Mouse (Mus musculus) MEL (cell line): ENCODE results near the gene BC029722. TPM values are rescaled to one million over a fixed set of nuclear protein-coding genes. Genes with fewer than 3 reads are reported as not detected.

Experiments used
- DNase-seq: peaks from one replicate; pipeline ENCODE4 v3.0.0; 2011; ENCODE audit warnings: low read depth, low spot score
- H3K27ac ChIP-seq: 2 replicates; pipeline ENCODE4 v1.5.1; 2012; ENCODE audit warnings: low read depth, mild to moderate bottlenecking, control low read depth, low read length, moderate library complexity; ENCODE audit not compliant: control insufficient read depth
- H3K27me3 ChIP-seq, 2 experiments: fragments of 150-350 bp in 1 of 2; sonication (generic) in 1 of 2; 2 replicates each; pipeline ENCODE4 v1.6.1; 2012; ENCODE audit warnings: low read length in 2 of 2, mild to moderate bottlenecking in 2 of 2, improper control_type of control experiment in 1 of 2, moderate library complexity in 1 of 2; ENCODE audit not compliant: insufficient read depth in 2 of 2, control insufficient read depth in 1 of 2
- H3K36me3 ChIP-seq, 2 experiments: 2 replicates each; pipeline ENCODE4 v1.6.1; 2012 to 2014; ENCODE audit warnings: low read length in 2 of 2, improper control_type of control experiment in 1 of 2, inconsistent platforms in 1 of 2, mild to moderate bottlenecking in 1 of 2; ENCODE audit not compliant: insufficient read depth in 2 of 2, control insufficient read depth in 1 of 2
- H3K4me1 ChIP-seq, 2 experiments: fragments of 150-350 bp in 1 of 2; sonication (generic) in 1 of 2; 2 replicates each; pipeline ENCODE4 v1.6.1; 2012; ENCODE audit warnings: low read length in 2 of 2, improper control_type of control experiment in 1 of 2, mild to moderate bottlenecking in 1 of 2; ENCODE audit not compliant: insufficient read depth in 2 of 2, control insufficient read depth in 1 of 2
- H3K4me3 ChIP-seq, 2 experiments: fragments of 150-350 bp in 1 of 2; sonication (generic) in 1 of 2; 2 replicates each; pipeline ENCODE4 v1.5.1; 2012; ENCODE audit warnings: low read depth in 2 of 2, low read length in 2 of 2, mild to moderate bottlenecking in 2 of 2, moderate library complexity in 2 of 2, control low read depth in 1 of 2, improper control_type of control experiment in 1 of 2; ENCODE audit not compliant: control insufficient read depth in 1 of 2, insufficient read depth in 1 of 2
- H3K79me2 ChIP-seq: 2 replicates; pipeline ENCODE4 v1.6.1; 2012; ENCODE audit warnings: mild to moderate bottlenecking, low read length, moderate library complexity; ENCODE audit not compliant: control insufficient read depth, poor library complexity, insufficient read depth
- H3K9ac ChIP-seq: 2 replicates; pipeline ENCODE4 v1.6.1; 2012; ENCODE audit warnings: low read depth, mild to moderate bottlenecking, control low read depth, low read length, moderate library complexity; ENCODE audit not compliant: control insufficient read depth, poor library complexity, severe bottlenecking
- H3K9me3 ChIP-seq: fragments of 150-350 bp; sonication (generic); replicated peaks from 2 replicates; pipeline ENCODE4 v1.6.1; 2012; ENCODE audit warnings: mild to moderate bottlenecking, low read length, improper control_type of control experiment, moderate library complexity; ENCODE audit not compliant: insufficient read depth
- CHD1 ChIP-seq: IDR thresholded peaks from 2 replicates; pipeline ENCODE4 v1.6.1; 2012; ENCODE audit warnings: low read depth, mild to moderate bottlenecking, inconsistent platforms, low read length, improper control_type of control experiment
- CHD2 ChIP-seq: IDR thresholded peaks from 2 replicates; pipeline ENCODE4 v1.6.1; 2011; ENCODE audit warnings: low read length, improper control_type of control experiment
- E2F4 ChIP-seq: IDR thresholded peaks from 2 replicates; pipeline ENCODE4 v1.6.1; 2011; ENCODE audit warnings: low read depth, low read length, improper control_type of control experiment, borderline replicate concordance
- ELF1 ChIP-seq: IDR thresholded peaks from 2 replicates; pipeline ENCODE4 v1.6.1; 2014; ENCODE audit warnings: low read depth, mild to moderate bottlenecking, inconsistent platforms, low read length, improper control_type of control experiment, moderate library complexity
- EP300 ChIP-seq, 2 experiments: IDR thresholded peaks; 2 replicates each; pipeline ENCODE4 v1.6.1; 2011; ENCODE audit warnings: improper control_type of control experiment in 2 of 2, low read length in 2 of 2, low read depth in 1 of 2, mild to moderate bottlenecking in 1 of 2
- ETS1 ChIP-seq: IDR thresholded peaks from 2 replicates; pipeline ENCODE4 v1.6.1; 2012; ENCODE audit warnings: low read depth, mild to moderate bottlenecking, inconsistent platforms, low read length, improper control_type of control experiment, moderate library complexity
- GATA1 ChIP-seq: IDR thresholded peaks from 2 replicates; pipeline ENCODE4 v1.6.1; 2011; ENCODE audit warnings: low read depth, low read length, improper control_type of control experiment
- HCFC1 ChIP-seq: IDR thresholded peaks from 2 replicates; pipeline ENCODE4 v1.6.1; 2012; ENCODE audit warnings: low read depth, mild to moderate bottlenecking, inconsistent platforms, low read length, improper control_type of control experiment, moderate library complexity
- KAT2A ChIP-seq: conservative IDR thresholded peaks from 2 replicates; pipeline ENCODE4 v1.6.1; 2012; ENCODE audit warnings: low read depth, low read length, improper control_type of control experiment, inconsistent platforms
- MAX ChIP-seq: IDR thresholded peaks from 2 replicates; pipeline ENCODE4 v1.6.1; 2011; ENCODE audit warnings: low read length, improper control_type of control experiment
- MEF2A ChIP-seq: IDR thresholded peaks from 2 replicates; pipeline ENCODE4 v1.6.1; 2014; ENCODE audit warnings: low read depth, mild to moderate bottlenecking, inconsistent platforms, low read length, improper control_type of control experiment; ENCODE audit not compliant: poor library complexity, insufficient replicate concordance, severe bottlenecking; ENCODE audit errors: extremely low read depth
- MYB ChIP-seq: IDR thresholded peaks from 2 replicates; pipeline ENCODE4 v1.6.1; 2011; ENCODE audit warnings: mild to moderate bottlenecking, low read depth, low read length, improper control_type of control experiment
- MYC ChIP-seq: IDR thresholded peaks from 2 replicates; pipeline ENCODE4 v1.6.1; 2011; ENCODE audit warnings: low read depth, mild to moderate bottlenecking, low read length, improper control_type of control experiment, moderate library complexity
- NELFE ChIP-seq: IDR thresholded peaks from 2 replicates; pipeline ENCODE4 v1.6.1; 2011; ENCODE audit warnings: low read depth, low read length, improper control_type of control experiment
- NRF1 ChIP-seq: IDR thresholded peaks from 2 replicates; pipeline ENCODE4 v1.6.1; 2014; ENCODE audit warnings: low read depth, mild to moderate bottlenecking, inconsistent platforms, low read length, improper control_type of control experiment, moderate library complexity; ENCODE audit not compliant: poor library complexity, insufficient read depth, severe bottlenecking
- POLR2A ChIP-seq, 2 experiments: IDR thresholded peaks; 2 replicates each; pipeline ENCODE4 v1.6.1; 2011 to 2012; ENCODE audit warnings: low read length in 2 of 2, mild to moderate bottlenecking in 2 of 2, control low read depth in 1 of 2, improper control_type of control experiment in 1 of 2, low read depth in 1 of 2, moderate library complexity in 1 of 2; ENCODE audit not compliant: control insufficient read depth in 1 of 2, insufficient read depth in 1 of 2, poor library complexity in 1 of 2
- POLR2AphosphoS2 ChIP-seq: IDR thresholded peaks from 2 replicates; pipeline ENCODE4 v1.6.1; 2011; ENCODE audit warnings: low read length, improper control_type of control experiment
- POLR2AphosphoS5 ChIP-seq: IDR thresholded peaks from 2 replicates; pipeline ENCODE4 v1.6.1; 2012; ENCODE audit warnings: low read depth, borderline replicate concordance, mild to moderate bottlenecking, inconsistent platforms, low read length, moderate library complexity, mixed read lengths
- RAD21 ChIP-seq: IDR thresholded peaks from 2 replicates; pipeline ENCODE4 v1.6.1; 2011; ENCODE audit warnings: mild to moderate bottlenecking, low read depth, low read length, improper control_type of control experiment
- RCOR1 ChIP-seq: IDR thresholded peaks from 2 replicates; pipeline ENCODE4 v1.6.1; 2012; ENCODE audit warnings: low read depth, mild to moderate bottlenecking, inconsistent platforms, low read length, improper control_type of control experiment
- SIN3A ChIP-seq: IDR thresholded peaks from 2 replicates; pipeline ENCODE4 v1.6.1; 2012; ENCODE audit warnings: low read length, improper control_type of control experiment, inconsistent platforms
- SMC3 ChIP-seq: IDR thresholded peaks from 2 replicates; pipeline ENCODE4 v1.6.1; 2011; ENCODE audit warnings: low read depth, low read length, improper control_type of control experiment
- TAL1 ChIP-seq: IDR thresholded peaks from 2 replicates; pipeline ENCODE4 v1.6.1; 2012; ENCODE audit warnings: mild to moderate bottlenecking, inconsistent platforms, low read length, moderate library complexity, mixed read lengths
- TBP ChIP-seq: IDR thresholded peaks from 2 replicates; pipeline ENCODE4 v1.8.0; 2011; ENCODE audit warnings: low read depth, low read length, improper control_type of control experiment
- TCF12 ChIP-seq: IDR thresholded peaks from 2 replicates; pipeline ENCODE4 v1.6.1; 2014; ENCODE audit warnings: low read depth, mild to moderate bottlenecking, inconsistent platforms, low read length, improper control_type of control experiment, moderate library complexity
- USF1 ChIP-seq: IDR thresholded peaks from 2 replicates; pipeline ENCODE4 v1.6.1; 2014; ENCODE audit warnings: low read depth, mild to moderate bottlenecking, inconsistent platforms, low read length, improper control_type of control experiment, moderate library complexity
- ZMIZ1 ChIP-seq: IDR thresholded peaks from 2 replicates; pipeline ENCODE4 v1.6.1; 2012; ENCODE audit warnings: low read depth, mild to moderate bottlenecking, inconsistent platforms, low read length, improper control_type of control experiment, moderate library complexity
- ZNF384 ChIP-seq: IDR thresholded peaks from 2 replicates; pipeline ENCODE4 v1.6.1; 2012; ENCODE audit warnings: low read depth, mild to moderate bottlenecking, inconsistent platforms, low read length, improper control_type of control experiment
- polyA plus RNA-seq, 2 experiments: library from polyadenylated mRNA; stranded (reverse) in 1 of 2; unstranded in 1 of 2; fragments of >175 nt in 1 of 2; fragments of >200 nt in 1 of 2; gene quantifications; 2 replicates each; pipeline versions ENCODE4 v1.2.1 to v1.2.4; 2012; ENCODE audit warnings: low replicate concordance in 2 of 2, low read depth in 1 of 2; ENCODE audit not compliant: insufficient read length in 2 of 2, insufficient read depth in 1 of 2, missing spikeins in 1 of 2
- total RNA-seq: library from RNA; depleted of rRNA; stranded (reverse); fragments of 300-350 nt; gene quantifications from 2 replicates; pipeline ENCODE4 v1.2.3, GENCODE M21; 2012

The BC029722 gene
- total and polyA plus RNA-seq, 3 experiments, result 5.9 to 19.7 TPM; not detected in 1

DNA sequence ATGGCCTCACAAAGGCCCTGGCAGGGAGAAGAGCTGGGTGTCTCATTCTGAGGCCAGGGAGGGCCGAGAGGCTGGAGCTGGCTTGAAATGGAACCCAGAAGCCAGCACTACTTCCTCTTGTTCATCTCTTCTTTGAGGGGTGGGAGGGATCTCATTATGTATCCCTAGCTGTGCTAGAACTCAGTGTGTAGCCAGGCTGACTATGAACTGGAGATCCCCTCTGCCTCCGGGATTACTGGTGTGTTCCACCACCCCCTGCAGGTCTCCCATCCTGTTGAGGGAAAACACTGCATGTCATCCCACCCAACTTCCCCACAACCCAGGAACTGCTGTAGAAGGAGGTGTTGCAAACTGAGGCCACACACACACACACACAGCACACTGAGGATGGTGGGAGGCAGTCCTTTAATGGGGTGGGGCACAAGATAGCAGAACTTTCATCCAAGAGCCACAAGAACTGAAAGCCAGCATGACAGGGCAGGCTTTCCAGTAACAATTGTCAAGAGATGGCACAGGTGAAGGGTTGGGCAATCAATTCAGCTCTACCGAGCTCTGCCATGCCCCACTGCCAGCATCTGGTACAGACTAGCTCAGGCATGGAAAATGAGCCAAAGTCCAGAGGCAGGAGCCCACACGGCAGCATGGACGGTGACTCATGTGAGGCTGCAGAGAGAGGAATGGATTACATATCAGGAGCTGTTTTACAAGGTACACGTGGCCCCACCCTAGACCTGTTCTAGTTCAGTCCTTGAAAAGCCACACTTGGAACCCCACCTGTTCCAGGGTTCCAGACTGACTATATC, 424 bp upstream of the BC029722 start:
- H3K9me3 ChIP-seq, result no peaks in the 10 kb centered on the region
- H3K4me1 ChIP-seq, result peaks cover 2 to 17% of the 10 kb centered on the region in 2 experiments
- TF ChIP-seq ZNF384 (no peak), USF1 (no peak), MAX (no peak), HCFC1 (no peak), MEF2A (no peak), ELF1 (no peak), TAL1 (no peak), TBP (no peak), ZMIZ1 (no peak), RCOR1 (no peak), MYB (no peak), SIN3A (no peak), KAT2A (no peak)
- TF ChIP-seq, all 39 proteins: peak for 0
- peaks cover 13% of the 10 kb centered on the region for H3K79me2 ChIP-seq
- DNase-seq, result no peak
- peak overlapping the region; percentile 37 for H3K27ac ChIP-seq
- no peaks in the 10 kb centered on the region for H3K27me3 ChIP-seq
- peak overlapping the region; percentile 12 to 40; a peak in 2 of 4 replicates for H3K4me3 ChIP-seq
- peak overlapping the region; percentile 46 for H3K9ac ChIP-seq
- H3K36me3 ChIP-seq, result peaks cover 11 to 15% of the 10 kb centered on the region in 2 experiments

DNA sequence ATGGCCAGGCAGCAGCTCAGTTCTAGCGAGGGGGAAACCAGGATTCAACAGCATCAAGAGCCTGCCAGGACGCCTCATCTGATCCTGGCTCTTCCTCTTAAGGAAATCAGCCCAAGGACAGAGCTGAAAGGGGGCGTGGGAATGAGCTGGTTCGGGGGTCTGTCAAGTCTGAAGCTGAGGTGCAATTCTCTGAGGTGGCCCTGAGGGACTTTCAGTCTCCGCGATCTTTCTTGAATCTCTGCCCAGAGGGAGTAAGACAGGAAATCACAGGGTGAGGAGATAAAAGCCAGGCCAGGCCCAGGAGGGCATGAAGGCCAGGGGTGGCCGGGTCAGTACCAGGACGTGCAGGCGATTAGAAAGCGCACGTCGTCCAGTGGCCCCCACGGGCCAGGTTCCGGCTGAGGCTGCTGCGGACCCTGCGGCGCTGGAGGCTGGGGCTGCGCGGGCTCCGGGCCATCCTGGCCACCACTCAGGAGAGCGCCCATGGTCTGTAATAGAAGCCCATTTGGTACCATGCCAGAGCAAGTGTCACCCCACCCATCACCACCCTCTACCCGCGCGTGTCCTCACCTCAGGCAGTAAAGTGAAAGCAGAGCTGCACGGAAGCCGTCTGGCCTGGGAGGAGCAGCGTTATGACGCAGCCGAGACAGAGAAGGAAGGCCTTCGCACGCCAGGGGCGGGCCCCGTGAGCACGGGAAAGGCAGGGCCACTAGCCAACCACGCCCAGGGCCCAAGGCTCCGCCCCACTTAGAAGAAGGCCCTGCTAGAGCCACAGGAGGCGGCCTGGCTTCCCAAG, 432 bp downstream of the BC029722 start:
- peaks cover 2 to 17% of the 10 kb centered on the region in 2 experiments for H3K4me1 ChIP-seq
- TF ChIP-seq TBP (0 out of 2 replicates have a peak, but pooled peaks have one; percentile 51), ETS1 (0 out of 2 replicates have a peak, but pooled peaks have one; percentile 27), MYB (no peak), E2F4 (no peak), MAX (no peak), CHD2 (0 out of 2 replicates have a peak, but pooled peaks have one; percentile 14), NRF1 (0 out of 2 replicates have a peak, but pooled peaks have one; percentile 11), ZNF384 (no peak), GATA1 (0 out of 2 replicates have a peak, but pooled peaks have one; percentile 8), ELF1 (peak; percentile 68; the same call in 1 of the 2 replicates), HCFC1 (peak; percentile 70), NELFE (peak; percentile 84), EP300 (IDR thresholded peaks at IDR 0.05; ENCODE audit: low read depth in 1 of 2, low read length in 2 of 2) (no peak), POLR2AphosphoS2 (peak; percentile 98), RAD21 (no peak), POLR2A (IDR thresholded peaks at IDR 0.05; ENCODE audit: control insufficient read depth in 1 of 2, insufficient read depth in 1 of 2, low read depth in 1 of 2, low read length in 2 of 2, poor library complexity in 1 of 2) (peak; percentile 33 to 84; a peak in 2 of 4 replicates), CHD1 (no peak), SIN3A (peak; percentile 31; the same call in 1 of the 2 replicates), POLR2AphosphoS5 (no peak), TCF12 (no peak), SMC3 (no peak), MYC (no peak)

More for the DNA sequence above, 432 bp downstream of the BC029722 start:
- peak overlapping the region; percentile 73 to 83 for H3K4me3 ChIP-seq
- peaks cover 8% of the 10 kb centered on the region; the same call in 1 of the 2 replicates for H3K79me2 ChIP-seq
- H3K36me3 ChIP-seq, result peaks cover 8 to 15% of the 10 kb centered on the region in 2 experiments
- H3K9ac ChIP-seq, result peak overlapping the region; percentile 72
- H3K9me3 ChIP-seq, result no peaks in the 10 kb centered on the region
- H3K27me3 ChIP-seq, result no peaks in the 10 kb centered on the region
- DNase-seq, result peak; percentile 97
- peak overlapping the region; percentile 37 for H3K27ac ChIP-seq
